Mouse (Mus musculus) left cerebral cortex, adult 9 months (tissue): Measurements from ENCODE around the gene Slain1.

ENCODE experiments used
- DNase-seq, 2 experiments: peaks; one replicate each; pipeline ENCODE4 v3.0.0; 2022; ENCODE audit warnings: low spot score in 2 of 2

The Slain1 gene

DNA sequence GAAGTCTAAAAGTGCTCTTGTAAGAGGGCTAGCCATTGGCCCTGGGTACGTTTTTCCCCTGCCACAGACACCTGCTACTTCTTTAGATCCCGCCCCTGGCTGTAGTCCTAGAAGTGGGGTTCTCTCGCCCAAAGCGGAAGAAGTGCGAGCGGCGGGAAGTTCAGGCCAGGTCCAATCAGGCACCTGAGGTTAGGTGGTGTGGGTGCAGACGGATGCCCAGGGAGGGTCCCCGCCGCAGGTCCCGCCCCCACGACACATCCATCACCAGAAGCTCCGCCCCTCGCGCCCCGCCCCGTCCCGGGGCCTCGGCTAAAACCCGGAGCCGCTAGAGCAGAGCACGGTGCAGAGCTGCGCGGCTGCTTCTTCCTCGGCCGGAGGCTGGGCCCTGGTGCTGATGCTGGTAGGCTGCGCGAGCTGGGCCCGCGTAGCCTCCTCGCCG, at the start of gene Slain1:
Gene Slain1, plus strand, starts transcription at position 333 of the 439 bp plus-strand sequence.
- DNase-seq: peak; percentile 68 to 88

GRCm38 (mm10) chr14:103608063-103608462, 42.0 kb upstream of the Slain1 start:
- DNase-seq: no peak

DNA sequence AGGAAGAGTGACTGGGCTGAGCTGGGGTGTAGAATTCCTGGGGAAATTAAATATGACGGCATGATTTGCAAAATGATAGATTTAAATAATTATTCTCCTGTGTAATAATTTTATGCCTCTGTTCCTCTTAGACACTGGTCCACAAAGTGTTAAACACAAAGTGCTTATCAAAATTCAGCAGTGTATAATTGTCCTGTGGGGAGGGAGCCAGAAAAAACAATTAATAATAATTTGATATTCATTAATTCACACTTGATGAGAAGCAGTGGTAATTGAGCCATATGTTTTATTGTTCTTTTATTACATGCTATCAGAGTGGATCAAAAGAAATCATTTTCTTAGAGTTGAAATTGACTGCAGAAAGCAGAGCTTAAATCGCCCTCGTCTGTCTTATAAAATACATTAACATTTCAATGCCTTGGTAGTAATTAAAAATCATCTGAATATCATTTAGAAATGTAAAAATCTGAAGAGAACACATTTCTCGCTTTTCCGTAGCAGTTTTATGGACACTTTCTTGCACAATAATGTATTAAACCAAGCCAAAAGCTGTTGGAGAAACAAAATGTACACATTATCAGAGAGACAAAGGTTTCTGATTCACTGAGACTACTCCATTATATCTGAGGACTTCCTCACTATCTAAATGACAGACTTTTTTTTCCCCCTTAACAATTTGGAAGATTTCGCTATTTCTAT, 36.3 kb upstream of the Slain1 start:
- DNase-seq: no peak

- DNase-seq: no peak
These were observed 35.8 kb upstream of the Slain1 start for GRCm38 (mm10) chr14:103614272-103614587.

GRCm38 (mm10) chr14:103619756-103620155, 30.3 kb upstream of the Slain1 start:
- DNase-seq: no peak

GRCm38 (mm10) chr14:103621207-103621606, 28.8 kb upstream of the Slain1 start:
- DNase-seq: no peak

DNA sequence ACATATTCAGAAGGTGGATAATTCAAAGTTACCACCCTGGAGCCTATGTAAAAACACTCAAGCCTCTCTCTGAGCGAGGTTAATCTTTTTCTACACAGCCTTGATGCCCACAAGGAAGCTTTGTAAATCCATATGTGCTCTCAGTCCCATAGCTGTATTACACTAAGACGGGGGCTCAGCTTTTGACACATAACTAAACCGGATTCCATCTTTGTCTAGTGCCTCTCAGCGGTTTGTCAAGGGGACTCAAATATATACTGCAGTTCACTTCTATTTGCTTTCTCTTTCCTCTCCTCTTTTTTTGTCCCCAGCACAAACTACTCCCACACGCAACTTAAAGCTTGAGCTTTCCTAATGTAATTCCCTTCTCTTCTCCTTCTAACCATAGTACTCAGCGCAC, 23.9 kb upstream of the Slain1 start:
- no peak for DNase-seq

DNA sequence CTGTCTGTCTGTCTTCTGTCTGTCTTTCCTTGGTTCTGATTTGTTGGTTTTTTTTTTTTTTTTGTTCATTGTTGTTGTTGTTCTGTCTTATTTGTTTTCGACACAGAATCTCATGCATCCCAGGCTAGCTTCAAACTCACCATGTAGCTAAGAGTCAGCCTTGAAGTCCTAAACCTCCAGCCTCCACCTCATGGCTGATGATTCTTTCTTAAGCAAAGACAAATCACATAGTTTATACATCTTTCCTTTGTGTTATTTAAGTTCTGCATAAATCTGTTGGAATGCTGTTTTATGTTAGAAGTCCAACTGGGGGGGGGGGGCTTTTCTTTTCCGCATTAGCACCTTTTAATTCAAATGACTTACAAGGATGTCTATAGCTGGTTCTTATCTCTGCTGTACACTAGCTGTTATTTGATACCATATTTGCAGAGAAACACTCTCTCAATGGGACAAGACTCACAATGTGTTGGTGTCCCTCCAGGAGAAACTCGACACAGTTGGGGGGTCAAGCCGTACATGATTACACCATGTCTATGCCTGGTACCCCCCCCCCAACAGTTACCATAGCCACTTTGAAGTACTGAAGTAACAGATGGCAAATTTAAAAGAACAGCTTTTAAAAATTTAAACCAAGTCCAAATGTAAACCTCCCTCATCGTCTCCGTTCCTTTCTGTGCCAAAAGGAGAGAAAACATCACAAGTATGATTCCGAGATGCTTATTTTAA, 20.2 kb upstream of the Slain1 start:
- no peak for DNase-seq

- DNase-seq: peak in 1 of 2 experiments; percentile 50
These were observed 19.5 kb upstream of the Slain1 start for GRCm38 (mm10) chr14:103630545-103630944.

DNA sequence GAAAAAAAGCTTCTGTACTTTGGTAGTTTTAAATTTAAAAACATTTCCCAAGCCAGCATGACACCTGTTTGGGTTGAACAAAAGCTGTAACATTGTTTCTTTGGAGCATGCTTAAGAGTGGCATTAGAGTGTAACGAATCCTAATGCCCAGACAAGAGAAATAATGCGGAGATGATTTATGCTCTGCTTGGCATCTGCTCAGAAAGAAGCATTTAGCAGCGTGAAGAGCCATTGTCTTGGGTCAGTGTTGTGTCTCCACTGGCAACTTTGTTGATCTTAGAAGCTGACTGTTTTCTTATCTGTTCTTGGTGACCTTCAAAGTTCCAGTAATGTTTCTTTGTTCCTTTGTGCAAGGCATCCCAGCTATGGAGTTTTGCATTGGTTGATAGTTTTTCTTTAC, 6.1 kb upstream of the Slain1 start:
- DNase-seq: no peak

DNA sequence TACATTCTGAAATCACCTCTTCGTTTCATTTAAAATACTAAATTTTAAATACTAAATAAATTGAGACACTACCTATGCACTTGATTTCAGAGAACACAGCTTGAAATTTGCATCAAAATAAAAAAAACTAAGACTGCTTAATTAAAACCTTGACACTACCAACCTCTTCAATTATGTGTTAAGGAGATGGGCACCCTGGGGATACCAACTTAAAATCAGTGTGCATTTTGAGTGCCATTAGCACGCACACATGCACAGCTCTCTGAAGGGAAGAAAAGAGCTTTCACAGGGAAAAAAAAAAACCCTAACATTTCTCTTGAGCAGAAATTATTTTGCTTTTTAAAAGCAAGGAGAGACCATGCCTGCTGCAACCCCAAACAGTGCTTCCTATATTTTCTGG, 2.0 kb upstream of the Slain1 start:
- DNase-seq: no peak

DNA sequence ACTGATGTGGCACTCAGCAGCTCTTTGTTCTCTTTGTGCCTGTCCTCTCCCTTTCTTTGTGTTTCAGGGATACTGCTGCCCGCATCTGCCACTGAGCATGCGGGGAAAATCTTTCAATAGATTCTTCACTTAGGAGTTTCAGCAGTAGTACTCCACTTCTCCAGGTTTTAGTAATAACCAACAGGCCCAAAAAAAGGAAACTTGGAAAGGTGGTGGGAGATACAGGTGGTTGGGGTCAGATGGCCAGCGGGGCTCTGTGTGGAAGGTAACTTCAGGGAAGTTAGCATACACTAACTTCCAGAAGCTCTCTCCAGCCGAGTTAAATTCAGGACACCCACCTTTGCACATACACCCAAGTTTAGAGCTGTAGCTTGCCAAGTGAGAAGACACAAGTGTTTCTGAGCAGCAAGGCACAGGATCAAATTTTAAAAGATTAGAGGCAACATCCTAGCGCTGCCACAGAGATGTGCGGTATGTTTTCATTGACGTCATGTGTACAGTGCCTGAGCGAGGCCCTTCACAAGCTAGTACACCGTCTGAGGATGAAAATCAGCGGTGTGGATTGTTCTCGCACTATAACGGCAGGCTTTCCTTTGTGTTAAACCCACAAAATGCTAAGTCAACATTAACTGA, 1.3 kb upstream of the Slain1 start:
- DNase-seq: no peak

DNA sequence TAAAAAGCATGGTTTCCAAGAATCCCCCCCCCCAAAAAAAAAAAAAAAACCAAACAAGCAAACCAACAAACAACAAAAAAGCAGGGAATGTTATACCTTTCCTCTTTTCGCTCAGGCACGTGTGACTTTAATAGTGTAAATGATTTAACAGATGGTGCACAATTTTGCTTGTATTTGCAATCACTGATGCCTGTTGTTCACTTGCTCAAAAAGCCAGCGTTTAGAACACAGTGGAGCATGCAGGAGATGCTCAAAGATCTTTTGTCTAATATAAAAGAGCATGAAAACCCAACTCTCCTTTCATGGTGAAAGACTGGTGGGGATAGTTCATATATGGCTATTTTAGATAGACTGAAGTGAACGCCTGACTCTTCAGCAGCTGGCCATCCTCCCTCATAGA, 726 bp upstream of the Slain1 start:
- DNase-seq: no peak

- peak in 1 of 2 experiments; percentile 61 for DNase-seq
These were observed 529 bp downstream of the Slain1 start for GRCm38 (mm10) chr14:103650413-103651101.

DNA sequence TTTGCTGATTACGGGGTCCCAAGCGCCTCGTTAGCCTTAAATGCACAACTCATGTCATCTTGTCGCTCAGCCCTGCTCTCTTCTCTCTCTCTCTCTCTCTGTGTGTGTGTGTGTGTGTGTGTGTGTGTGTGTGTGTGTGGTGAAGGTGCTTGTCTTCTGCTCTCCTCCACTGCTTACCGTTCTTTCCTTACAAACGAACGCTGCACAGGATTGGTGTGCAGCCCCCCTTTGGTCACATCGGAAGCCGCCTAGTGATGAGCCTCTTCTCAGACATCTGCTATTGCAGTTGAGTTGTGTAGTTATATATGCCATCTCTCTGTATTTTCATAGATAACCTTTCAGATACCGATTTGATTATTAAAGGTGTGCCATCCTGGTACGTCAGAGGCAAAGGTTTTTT, 1.1 kb downstream of the Slain1 start:
- no peak for DNase-seq

DNA sequence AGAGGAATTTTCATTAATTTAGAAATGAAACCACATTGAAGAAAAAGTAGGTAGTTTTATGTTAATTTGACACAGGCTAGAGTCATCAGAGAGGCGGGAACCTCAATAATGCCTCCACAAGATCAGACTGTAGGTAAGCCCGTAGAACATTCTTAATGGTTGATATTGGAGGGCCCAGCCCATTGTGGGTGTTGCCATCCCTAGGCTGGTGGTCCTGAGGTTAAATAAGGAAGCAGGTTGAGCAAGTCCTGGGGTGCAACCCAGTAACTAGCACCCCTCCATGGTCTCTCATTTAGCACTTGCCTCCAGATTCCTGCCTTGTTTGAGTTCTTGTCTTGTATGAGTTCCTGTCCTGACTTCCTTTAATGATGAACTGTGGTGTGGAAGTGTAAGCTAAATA, 1.5 kb downstream of the Slain1 start:
- no peak for DNase-seq

- DNase-seq: no peak
These were observed 2.5 kb downstream of the Slain1 start for GRCm38 (mm10) chr14:103652524-103652923.

- DNase-seq: no peak
These were observed 3.8 kb downstream of the Slain1 start for GRCm38 (mm10) chr14:103653800-103654199.

- DNase-seq: no peak
These were observed 5.4 kb downstream of the Slain1 start for GRCm38 (mm10) chr14:103655448-103655847.

- no peak for DNase-seq
These were observed 7.8 kb downstream of the Slain1 start for GRCm38 (mm10) chr14:103657876-103658275.

DNA sequence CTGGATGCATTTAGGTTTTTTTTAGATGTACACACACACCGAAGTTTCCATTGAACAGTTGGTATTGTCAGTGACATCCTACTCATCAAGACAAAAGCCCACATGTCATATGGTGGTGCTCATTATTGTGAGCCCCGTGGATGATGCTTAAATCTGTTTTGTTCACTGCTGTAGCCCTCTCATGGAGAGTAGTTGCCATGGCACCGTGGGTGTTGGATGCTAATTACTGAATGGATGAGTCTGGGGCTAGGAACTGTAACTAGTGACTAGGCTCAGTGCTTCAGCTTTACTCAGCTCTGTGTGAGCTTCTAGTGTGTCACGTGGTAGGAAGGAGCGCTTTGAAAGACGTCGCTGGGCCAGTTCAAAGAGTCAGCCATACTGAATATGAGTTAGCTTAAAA, 13.0 kb downstream of the Slain1 start:
- peak in 1 of 2 experiments; percentile 83 for DNase-seq

GRCm38 (mm10) chr14:103664391-103664790, 14.4 kb downstream of the Slain1 start:
- no peak for DNase-seq
